Mouse (Mus musculus) MEL (cell line): ENCODE measurements around the gene 1600002K03Rik. TPM values are rescaled to one million over a fixed set of nuclear protein-coding genes. Genes with fewer than 3 reads are reported as not detected.
A peak's percentile ranks its signal among the peaks of the same experiment; 100 is the strongest.

ENCODE experiments used
- DNase-seq: peaks from one replicate; pipeline ENCODE4 v3.0.0; 2011; ENCODE audit warnings: low read depth, low spot score
- H3K27ac ChIP-seq: 2 replicates; pipeline ENCODE4 v1.5.1; 2012; ENCODE audit warnings: low read depth, mild to moderate bottlenecking, control low read depth, low read length, moderate library complexity; ENCODE audit not compliant: control insufficient read depth
- H3K27me3 ChIP-seq, 2 experiments: fragments of 150-350 bp in 1 of 2; sonication (generic) in 1 of 2; 2 replicates each; pipeline ENCODE4 v1.6.1; 2012; ENCODE audit warnings: low read length in 2 of 2, mild to moderate bottlenecking in 2 of 2, improper control_type of control experiment in 1 of 2, moderate library complexity in 1 of 2; ENCODE audit not compliant: insufficient read depth in 2 of 2, control insufficient read depth in 1 of 2
- H3K36me3 ChIP-seq, 2 experiments: 2 replicates each; pipeline ENCODE4 v1.6.1; 2012 to 2014; ENCODE audit warnings: low read length in 2 of 2, improper control_type of control experiment in 1 of 2, inconsistent platforms in 1 of 2, mild to moderate bottlenecking in 1 of 2; ENCODE audit not compliant: insufficient read depth in 2 of 2, control insufficient read depth in 1 of 2
- H3K4me1 ChIP-seq, 2 experiments: fragments of 150-350 bp in 1 of 2; sonication (generic) in 1 of 2; 2 replicates each; pipeline ENCODE4 v1.6.1; 2012; ENCODE audit warnings: low read length in 2 of 2, improper control_type of control experiment in 1 of 2, mild to moderate bottlenecking in 1 of 2; ENCODE audit not compliant: insufficient read depth in 2 of 2, control insufficient read depth in 1 of 2
- H3K4me3 ChIP-seq, 2 experiments: fragments of 150-350 bp in 1 of 2; sonication (generic) in 1 of 2; 2 replicates each; pipeline ENCODE4 v1.5.1; 2012; ENCODE audit warnings: low read depth in 2 of 2, low read length in 2 of 2, mild to moderate bottlenecking in 2 of 2, moderate library complexity in 2 of 2, control low read depth in 1 of 2, improper control_type of control experiment in 1 of 2; ENCODE audit not compliant: control insufficient read depth in 1 of 2, insufficient read depth in 1 of 2
- H3K79me2 ChIP-seq: 2 replicates; pipeline ENCODE4 v1.6.1; 2012; ENCODE audit warnings: mild to moderate bottlenecking, low read length, moderate library complexity; ENCODE audit not compliant: control insufficient read depth, poor library complexity, insufficient read depth
- H3K9ac ChIP-seq: 2 replicates; pipeline ENCODE4 v1.6.1; 2012; ENCODE audit warnings: low read depth, mild to moderate bottlenecking, control low read depth, low read length, moderate library complexity; ENCODE audit not compliant: control insufficient read depth, poor library complexity, severe bottlenecking
- H3K9me3 ChIP-seq: fragments of 150-350 bp; sonication (generic); replicated peaks from 2 replicates; pipeline ENCODE4 v1.6.1; 2012; ENCODE audit warnings: mild to moderate bottlenecking, low read length, improper control_type of control experiment, moderate library complexity; ENCODE audit not compliant: insufficient read depth
- BHLHE40 ChIP-seq: IDR thresholded peaks from 2 replicates; pipeline ENCODE4 v1.6.1; 2012; ENCODE audit warnings: low read depth, mild to moderate bottlenecking, inconsistent platforms, low read length, improper control_type of control experiment, borderline replicate concordance
- CHD1 ChIP-seq: IDR thresholded peaks from 2 replicates; pipeline ENCODE4 v1.6.1; 2012; ENCODE audit warnings: low read depth, mild to moderate bottlenecking, inconsistent platforms, low read length, improper control_type of control experiment
- CHD2 ChIP-seq: IDR thresholded peaks from 2 replicates; pipeline ENCODE4 v1.6.1; 2011; ENCODE audit warnings: low read length, improper control_type of control experiment
- CTCF ChIP-seq, 3 experiments: IDR thresholded peaks in 2 of 3; conservative IDR thresholded peaks in 1 of 3; 2 replicates each; pipeline ENCODE4 v1.5.1; 2011 to 2012; ENCODE audit warnings: low read length in 3 of 3, low read depth in 2 of 3, mild to moderate bottlenecking in 2 of 3, improper control_type of control experiment in 1 of 3, inconsistent platforms in 1 of 3, mixed read lengths in 1 of 3, moderate library complexity in 1 of 3; ENCODE audit not compliant: control insufficient read depth in 1 of 3, insufficient read depth in 1 of 3, poor library complexity in 1 of 3, severe bottlenecking in 1 of 3
- E2F4 ChIP-seq: IDR thresholded peaks from 2 replicates; pipeline ENCODE4 v1.6.1; 2011; ENCODE audit warnings: low read depth, low read length, improper control_type of control experiment, borderline replicate concordance
- ELF1 ChIP-seq: IDR thresholded peaks from 2 replicates; pipeline ENCODE4 v1.6.1; 2014; ENCODE audit warnings: low read depth, mild to moderate bottlenecking, inconsistent platforms, low read length, improper control_type of control experiment, moderate library complexity
- ETS1 ChIP-seq: IDR thresholded peaks from 2 replicates; pipeline ENCODE4 v1.6.1; 2012; ENCODE audit warnings: low read depth, mild to moderate bottlenecking, inconsistent platforms, low read length, improper control_type of control experiment, moderate library complexity
- GATA1 ChIP-seq: IDR thresholded peaks from 2 replicates; pipeline ENCODE4 v1.6.1; 2011; ENCODE audit warnings: low read depth, low read length, improper control_type of control experiment
- HCFC1 ChIP-seq: IDR thresholded peaks from 2 replicates; pipeline ENCODE4 v1.6.1; 2012; ENCODE audit warnings: low read depth, mild to moderate bottlenecking, inconsistent platforms, low read length, improper control_type of control experiment, moderate library complexity
- MAX ChIP-seq: IDR thresholded peaks from 2 replicates; pipeline ENCODE4 v1.6.1; 2011; ENCODE audit warnings: low read length, improper control_type of control experiment
- MAZ ChIP-seq: IDR thresholded peaks from 2 replicates; pipeline ENCODE4 v1.6.1; 2012; ENCODE audit warnings: low read depth, mild to moderate bottlenecking, inconsistent platforms, low read length, improper control_type of control experiment
- MEF2A ChIP-seq: IDR thresholded peaks from 2 replicates; pipeline ENCODE4 v1.6.1; 2014; ENCODE audit warnings: low read depth, mild to moderate bottlenecking, inconsistent platforms, low read length, improper control_type of control experiment; ENCODE audit not compliant: poor library complexity, insufficient replicate concordance, severe bottlenecking; ENCODE audit errors: extremely low read depth
- MYB ChIP-seq: IDR thresholded peaks from 2 replicates; pipeline ENCODE4 v1.6.1; 2011; ENCODE audit warnings: mild to moderate bottlenecking, low read depth, low read length, improper control_type of control experiment
- MYC ChIP-seq: IDR thresholded peaks from 2 replicates; pipeline ENCODE4 v1.6.1; 2011; ENCODE audit warnings: low read depth, mild to moderate bottlenecking, low read length, improper control_type of control experiment, moderate library complexity
- NELFE ChIP-seq: IDR thresholded peaks from 2 replicates; pipeline ENCODE4 v1.6.1; 2011; ENCODE audit warnings: low read depth, low read length, improper control_type of control experiment
- POLR2AphosphoS2 ChIP-seq: IDR thresholded peaks from 2 replicates; pipeline ENCODE4 v1.6.1; 2011; ENCODE audit warnings: low read length, improper control_type of control experiment
- POLR2AphosphoS5 ChIP-seq: IDR thresholded peaks from 2 replicates; pipeline ENCODE4 v1.6.1; 2012; ENCODE audit warnings: low read depth, borderline replicate concordance, mild to moderate bottlenecking, inconsistent platforms, low read length, moderate library complexity, mixed read lengths
- RAD21 ChIP-seq: IDR thresholded peaks from 2 replicates; pipeline ENCODE4 v1.6.1; 2011; ENCODE audit warnings: mild to moderate bottlenecking, low read depth, low read length, improper control_type of control experiment
- RCOR1 ChIP-seq: IDR thresholded peaks from 2 replicates; pipeline ENCODE4 v1.6.1; 2012; ENCODE audit warnings: low read depth, mild to moderate bottlenecking, inconsistent platforms, low read length, improper control_type of control experiment
- SIN3A ChIP-seq: IDR thresholded peaks from 2 replicates; pipeline ENCODE4 v1.6.1; 2012; ENCODE audit warnings: low read length, improper control_type of control experiment, inconsistent platforms
- TAL1 ChIP-seq: IDR thresholded peaks from 2 replicates; pipeline ENCODE4 v1.6.1; 2012; ENCODE audit warnings: mild to moderate bottlenecking, inconsistent platforms, low read length, moderate library complexity, mixed read lengths
- TBP ChIP-seq: IDR thresholded peaks from 2 replicates; pipeline ENCODE4 v1.8.0; 2011; ENCODE audit warnings: low read depth, low read length, improper control_type of control experiment
- TCF12 ChIP-seq: IDR thresholded peaks from 2 replicates; pipeline ENCODE4 v1.6.1; 2014; ENCODE audit warnings: low read depth, mild to moderate bottlenecking, inconsistent platforms, low read length, improper control_type of control experiment, moderate library complexity
- USF1 ChIP-seq: IDR thresholded peaks from 2 replicates; pipeline ENCODE4 v1.6.1; 2014; ENCODE audit warnings: low read depth, mild to moderate bottlenecking, inconsistent platforms, low read length, improper control_type of control experiment, moderate library complexity
- USF2 ChIP-seq, 2 experiments: IDR thresholded peaks; 2 replicates each; pipeline ENCODE4 v1.6.1; 2011 to 2012; ENCODE audit warnings: improper control_type of control experiment in 2 of 2, low read length in 2 of 2, borderline replicate concordance in 1 of 2, inconsistent platforms in 1 of 2, low read depth in 1 of 2, mild to moderate bottlenecking in 1 of 2; ENCODE audit not compliant: insufficient read depth in 1 of 2
- ZKSCAN1 ChIP-seq: IDR thresholded peaks from 2 replicates; pipeline ENCODE4 v1.6.1; 2012; ENCODE audit warnings: low read depth, mild to moderate bottlenecking, inconsistent platforms, low read length, improper control_type of control experiment, moderate library complexity
- ZMIZ1 ChIP-seq: IDR thresholded peaks from 2 replicates; pipeline ENCODE4 v1.6.1; 2012; ENCODE audit warnings: low read depth, mild to moderate bottlenecking, inconsistent platforms, low read length, improper control_type of control experiment, moderate library complexity
- ZNF384 ChIP-seq: IDR thresholded peaks from 2 replicates; pipeline ENCODE4 v1.6.1; 2012; ENCODE audit warnings: low read depth, mild to moderate bottlenecking, inconsistent platforms, low read length, improper control_type of control experiment
- polyA plus RNA-seq, 2 experiments: library from polyadenylated mRNA; stranded (reverse) in 1 of 2; unstranded in 1 of 2; fragments of >175 nt in 1 of 2; fragments of >200 nt in 1 of 2; gene quantifications; 2 replicates each; pipeline versions ENCODE4 v1.2.1 to v1.2.4; 2012; ENCODE audit warnings: low replicate concordance in 2 of 2, low read depth in 1 of 2; ENCODE audit not compliant: insufficient read length in 2 of 2, insufficient read depth in 1 of 2, missing spikeins in 1 of 2
- total RNA-seq: library from RNA; depleted of rRNA; stranded (reverse); fragments of 300-350 nt; gene quantifications from 2 replicates; pipeline ENCODE4 v1.2.3, GENCODE M21; 2012

Gene 1600002K03Rik
- total and polyA plus RNA-seq, 3 experiments: 11.4 to 16.9 TPM; not detected in 1

DNA sequence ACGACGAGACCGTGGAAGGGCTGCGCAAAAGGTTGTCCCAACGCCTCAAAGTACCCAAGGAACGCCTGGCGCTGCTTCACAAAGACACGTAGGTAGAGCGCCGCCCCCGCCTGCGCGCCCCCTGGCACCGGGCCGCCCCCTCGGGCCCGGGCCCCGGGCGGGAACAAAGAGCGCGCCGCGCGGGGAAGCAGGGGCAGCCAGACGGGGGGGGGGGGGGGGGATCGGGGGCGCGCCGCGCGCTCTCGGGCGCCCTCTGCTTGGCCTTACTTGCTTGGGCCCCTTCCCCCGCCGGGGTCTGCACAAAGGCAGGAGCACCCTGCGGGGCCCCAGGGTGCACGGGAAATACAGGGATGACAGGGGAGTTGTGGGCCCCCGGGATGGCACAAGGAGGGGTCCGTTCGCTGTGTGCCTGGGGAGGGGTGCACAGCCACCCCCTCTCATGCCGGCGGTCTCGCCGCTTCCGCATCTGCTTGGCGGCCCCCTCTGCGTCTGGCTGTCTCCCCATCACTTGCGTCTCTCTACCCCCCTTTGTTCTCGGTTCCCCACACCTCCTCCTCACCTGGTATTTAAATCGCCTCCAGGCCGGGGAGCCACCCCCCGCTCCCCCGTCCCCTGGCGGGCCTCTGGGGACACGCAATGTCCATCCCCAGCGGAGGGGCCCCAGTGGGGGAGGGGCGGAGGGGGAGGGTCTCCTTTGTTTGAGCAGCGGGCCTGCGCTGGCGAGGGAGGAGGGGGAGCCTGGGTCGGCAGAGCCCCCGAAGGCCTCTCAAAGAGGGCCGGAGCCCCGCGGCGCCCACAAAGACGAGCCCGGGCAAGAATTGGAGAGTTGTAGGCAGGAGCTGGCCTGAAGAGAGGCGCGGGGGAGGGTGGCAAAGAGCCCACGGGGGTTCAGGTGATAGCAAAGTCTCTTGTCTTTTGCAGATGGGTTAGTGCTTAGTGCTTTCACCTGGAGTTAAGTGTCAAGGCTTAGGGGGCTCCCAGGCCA, 22.2 kb upstream of the 1600002K03Rik start:
- peak; percentile 55 for DNase-seq
- H3K27me3 ChIP-seq: no peaks in the 10 kb centered on the region
- H3K27ac ChIP-seq: peak overlapping the region; percentile 72
- no peaks in the 10 kb centered on the region for H3K9me3 ChIP-seq
- peaks cover 0 to 21% of the 10 kb centered on the region in 2 experiments; a peak in 2 of 4 replicates for H3K36me3 ChIP-seq
- TF ChIP-seq ELF1: peak; percentile 60
- no peak for TF ChIP-seq CHD2
- no peak for TF ChIP-seq MAX
- no peak for TF ChIP-seq MYB
- TF ChIP-seq E2F4: no peak
- TF ChIP-seq HCFC1: no peak
- no peak for TF ChIP-seq POLR2AphosphoS2
- TF ChIP-seq ZMIZ1: no peak
- TF ChIP-seq ZKSCAN1: no peak
- TF ChIP-seq CTCF (IDR thresholded peaks at IDR 0.05 in 2 of 3, conservative IDR thresholded peaks at IDR 0.05 in 1 of 3; ENCODE audit: control insufficient read depth in 1 of 3, insufficient read depth in 1 of 3, low read depth in 2 of 3, low read length in 3 of 3, poor library complexity in 1 of 3, severe bottlenecking in 1 of 3): 0 out of 6 replicates have a peak, but pooled peaks of 1 of the 3 experiments have one; percentile 14
- TF ChIP-seq BHLHE40: no peak
- no peak for TF ChIP-seq CHD1
- no peak for TF ChIP-seq USF2 (IDR thresholded peaks at IDR 0.05; ENCODE audit: borderline replicate concordance in 1 of 2, insufficient read depth in 1 of 2, low read depth in 1 of 2, low read length in 2 of 2)
- TF ChIP-seq RCOR1: no peak
- no peak for TF ChIP-seq NELFE
- no peak for TF ChIP-seq TCF12
- no peak for TF ChIP-seq MEF2A
- no peak for TF ChIP-seq POLR2AphosphoS5
- TF ChIP-seq MYC: no peak
- TF ChIP-seq TAL1: no peak
- no peak for TF ChIP-seq ZNF384
- TF ChIP-seq MAZ: peak; percentile 68; the same call in 1 of the 2 replicates
- TF ChIP-seq RAD21: no peak
- TF ChIP-seq ETS1: no peak
- TF ChIP-seq GATA1: no peak
- no peak for TF ChIP-seq USF1
- no peak for TF ChIP-seq TBP
- peak; percentile 56 for TF ChIP-seq SIN3A
- peaks cover 32% of the 10 kb centered on the region for H3K79me2 ChIP-seq
- peak overlapping the region; percentile 87 for H3K9ac ChIP-seq
- H3K4me1 ChIP-seq: peaks cover 0 to 38% of the 10 kb centered on the region in 2 experiments; a peak in 2 of 4 replicates
- H3K4me3 ChIP-seq: peak overlapping the region; percentile 84 to 90
